Mouse (Mus musculus): ENCODE data around the gene Slc9a9. TPM values are rescaled to one million over a fixed set of nuclear protein-coding genes. Genes with fewer than 3 reads are reported as not detected.

The Slc9a9 gene
- polyA plus RNA-seq, 1 experiment: 6.5 TPM

DNA sequence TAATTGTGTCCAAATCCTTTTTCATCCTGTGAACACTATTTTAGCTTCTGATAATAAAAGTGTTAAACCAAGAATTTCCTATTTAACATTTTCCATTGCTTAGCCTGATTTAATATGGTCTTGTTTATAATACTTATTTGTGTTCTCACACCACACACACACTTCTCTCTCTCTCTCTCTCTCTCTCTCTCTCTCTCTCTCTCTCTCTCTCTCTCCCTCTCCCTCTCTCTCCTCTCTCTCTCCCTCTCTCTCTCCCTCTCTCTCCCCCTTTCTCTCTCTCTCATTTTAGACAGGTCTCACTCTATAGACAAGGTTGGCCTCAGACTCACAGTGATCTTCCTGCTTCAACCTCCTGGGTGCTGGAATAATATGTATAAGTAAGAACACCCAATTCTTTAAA lies 995 bp downstream of the Slc9a9 start:
- no peak overlapping the region for H3K4me3 ChIP-seq (replicated peaks; ENCODE audit: control insufficient read depth, low read depth, low read length)
- H3K4me1 ChIP-seq (ENCODE audit: control insufficient read depth, insufficient read depth, low read length): peaks cover 3% of the 10 kb centered on the region; the same call in 1 of the 2 replicates
- TF ChIP-seq POLR2A (IDR thresholded peaks at IDR 0.05; ENCODE audit: borderline replicate concordance, control insufficient read depth, low read depth, low read length) (no peak), CTCF (IDR thresholded peaks at IDR 0.05; ENCODE audit: control insufficient read depth, insufficient read depth, low read length) (no peak)
- no peak overlapping the region for H3K27ac ChIP-seq (ENCODE audit: control insufficient read depth, insufficient read depth, low read depth, low read length, poor library complexity)

DNA sequence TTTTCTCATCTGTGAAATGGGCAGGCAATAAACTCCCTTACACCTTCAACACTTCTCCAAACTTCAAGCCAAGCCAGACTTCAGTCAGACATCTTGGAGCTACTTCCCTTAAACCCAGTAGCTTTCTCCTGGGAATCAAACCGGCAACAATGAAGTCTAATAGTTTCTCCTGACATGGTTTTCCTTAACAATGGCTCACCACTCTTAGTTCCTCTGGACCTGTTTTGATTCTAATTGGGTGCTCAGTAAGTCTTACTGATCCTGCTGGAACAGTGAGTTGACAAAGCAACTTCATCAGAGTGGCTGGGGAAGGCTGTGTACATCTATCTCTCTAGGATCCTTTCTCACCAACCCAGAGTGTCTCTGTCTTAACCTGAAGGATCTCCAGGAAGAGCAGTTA lies 5.0 kb downstream of the Slc9a9 start:
- WGBS: 86% methylated on average over 1 of the region's 1 CpGs
- H3K4me3 ChIP-seq (replicated peaks; ENCODE audit: control insufficient read depth, low read depth, low read length): no peak overlapping the region
- H3K27ac ChIP-seq (ENCODE audit: control insufficient read depth, insufficient read depth, low read depth, low read length, poor library complexity): no peak overlapping the region
- TF ChIP-seq POLR2A (IDR thresholded peaks at IDR 0.05; ENCODE audit: borderline replicate concordance, control insufficient read depth, low read depth, low read length): no peak
- no peak for TF ChIP-seq CTCF (IDR thresholded peaks at IDR 0.05; ENCODE audit: control insufficient read depth, insufficient read depth, low read length)
- H3K4me1 ChIP-seq (ENCODE audit: control insufficient read depth, insufficient read depth, low read length): peaks cover 3% of the 10 kb centered on the region; the same call in 1 of the 2 replicates

DNA sequence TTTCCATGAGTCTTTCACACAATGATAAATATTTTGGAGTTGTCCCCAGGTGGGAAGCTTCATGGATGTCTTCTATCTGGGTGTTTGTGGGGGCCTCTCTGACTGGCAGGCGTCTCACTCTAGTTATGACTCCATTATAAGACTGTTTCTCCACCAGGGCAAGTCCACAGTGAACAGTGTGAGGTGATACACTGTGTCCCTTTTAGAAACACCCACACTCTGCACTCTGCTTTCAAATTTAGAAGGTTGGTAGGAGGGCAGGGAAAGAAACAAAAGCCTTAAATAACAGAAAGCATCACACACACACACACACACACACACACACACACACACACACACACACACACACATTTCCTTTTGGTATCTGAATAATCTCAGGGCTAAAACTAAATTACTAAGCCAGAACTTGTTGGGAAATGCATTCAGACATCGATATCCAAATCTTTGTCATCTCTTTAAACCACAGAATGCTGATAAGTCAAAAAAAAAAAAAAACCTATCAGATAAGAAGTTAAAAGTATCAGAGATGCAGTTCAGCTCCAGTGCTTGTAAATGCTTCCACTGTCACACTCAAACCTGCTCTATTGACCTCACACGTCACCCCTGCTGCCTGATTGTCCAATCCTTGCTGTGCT lies 8.4 kb downstream of the Slc9a9 start:
- H3K4me3 ChIP-seq (replicated peaks; ENCODE audit: control insufficient read depth, low read depth, low read length): no peak overlapping the region
- TF ChIP-seq POLR2A (IDR thresholded peaks at IDR 0.05; ENCODE audit: borderline replicate concordance, control insufficient read depth, low read depth, low read length): no peak
- TF ChIP-seq CTCF (IDR thresholded peaks at IDR 0.05; ENCODE audit: control insufficient read depth, insufficient read depth, low read length): no peak
- H3K4me1 ChIP-seq (ENCODE audit: control insufficient read depth, insufficient read depth, low read length): no peaks in the 10 kb centered on the region; the same call in 1 of the 2 replicates
- no peak overlapping the region for H3K27ac ChIP-seq (ENCODE audit: control insufficient read depth, insufficient read depth, low read depth, low read length, poor library complexity)
- WGBS: 54% methylated on average over 3 of the region's 3 CpGs

DNA sequence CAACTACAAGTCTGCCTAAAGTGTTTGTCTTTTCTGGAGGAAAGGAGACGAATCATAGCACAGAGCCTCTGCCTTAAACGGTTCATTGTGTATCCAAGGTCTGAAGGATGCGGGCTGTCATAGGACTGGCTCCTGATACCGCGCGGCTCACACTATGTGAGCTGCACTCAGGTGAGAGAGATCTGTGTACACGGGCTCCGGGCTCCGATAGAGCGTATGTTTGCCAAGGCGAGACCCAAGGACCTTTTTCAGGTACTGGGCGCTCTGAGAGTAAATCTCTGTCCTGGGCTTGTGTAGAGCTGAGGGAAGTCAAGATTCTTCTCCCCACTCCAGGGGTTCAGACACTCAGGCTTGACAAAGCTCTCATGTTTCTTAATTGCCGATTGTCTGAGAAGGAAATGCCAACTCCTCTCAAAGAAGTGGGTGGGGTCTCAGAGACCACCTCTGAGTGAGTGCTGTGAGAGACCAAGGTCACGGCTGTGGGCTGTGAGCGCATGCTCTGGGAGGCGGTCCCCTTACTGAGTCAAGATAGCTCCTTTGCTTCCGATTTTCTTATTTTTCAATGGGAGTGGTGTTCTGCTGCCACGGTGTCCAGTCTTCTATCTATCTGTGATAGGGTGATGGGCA lies 10.9 kb downstream of the Slc9a9 start:
- WGBS: 87% methylated on average over 18 of the region's 18 CpGs

DNA sequence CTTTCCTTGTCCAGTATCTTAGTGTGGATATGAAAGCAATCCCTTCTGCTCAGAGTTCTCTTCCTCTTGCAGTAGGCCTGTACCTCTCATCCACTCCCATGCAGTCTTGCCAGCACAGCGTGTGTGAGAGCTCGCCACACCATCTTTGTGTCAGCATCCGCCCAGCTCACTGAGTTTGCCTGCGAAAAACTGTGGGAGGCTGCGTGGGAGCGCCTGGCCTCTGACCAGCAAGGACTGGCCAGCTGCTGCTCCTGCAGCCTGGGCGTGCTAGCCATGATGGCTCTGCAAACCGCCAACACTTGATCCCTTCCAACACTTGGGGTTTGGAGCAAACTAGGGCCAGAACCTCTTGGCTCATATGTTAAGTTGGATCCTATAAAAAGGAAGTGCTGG lies 11.4 kb downstream of the Slc9a9 start:
- no peak overlapping the region for H3K4me3 ChIP-seq (replicated peaks; ENCODE audit: control insufficient read depth, low read depth, low read length)
- no peak overlapping the region for H3K27ac ChIP-seq (ENCODE audit: control insufficient read depth, insufficient read depth, low read depth, low read length, poor library complexity)
- no peaks in the 10 kb centered on the region for H3K4me1 ChIP-seq (ENCODE audit: control insufficient read depth, insufficient read depth, low read length)
- TF ChIP-seq CTCF (IDR thresholded peaks at IDR 0.05; ENCODE audit: control insufficient read depth, insufficient read depth, low read length) (no peak), POLR2A (IDR thresholded peaks at IDR 0.05; ENCODE audit: borderline replicate concordance, control insufficient read depth, low read depth, low read length) (no peak)
- WGBS: 90% methylated on average over 8 of the region's 8 CpGs

More for the DNA sequence above, 10.9 kb downstream of the Slc9a9 start:
- Histone ChIP-seq H3K4me1 (ENCODE audit: control insufficient read depth, insufficient read depth, low read length) (no peaks in the 10 kb centered on the region), H3K27ac (ENCODE audit: control insufficient read depth, insufficient read depth, low read depth, low read length, poor library complexity) (no peak overlapping the region), H3K4me3 (replicated peaks; ENCODE audit: control insufficient read depth, low read depth, low read length) (no peak overlapping the region)
- no peak for TF ChIP-seq POLR2A (IDR thresholded peaks at IDR 0.05; ENCODE audit: borderline replicate concordance, control insufficient read depth, low read depth, low read length)
- no peak for TF ChIP-seq CTCF (IDR thresholded peaks at IDR 0.05; ENCODE audit: control insufficient read depth, insufficient read depth, low read length)

DNA sequence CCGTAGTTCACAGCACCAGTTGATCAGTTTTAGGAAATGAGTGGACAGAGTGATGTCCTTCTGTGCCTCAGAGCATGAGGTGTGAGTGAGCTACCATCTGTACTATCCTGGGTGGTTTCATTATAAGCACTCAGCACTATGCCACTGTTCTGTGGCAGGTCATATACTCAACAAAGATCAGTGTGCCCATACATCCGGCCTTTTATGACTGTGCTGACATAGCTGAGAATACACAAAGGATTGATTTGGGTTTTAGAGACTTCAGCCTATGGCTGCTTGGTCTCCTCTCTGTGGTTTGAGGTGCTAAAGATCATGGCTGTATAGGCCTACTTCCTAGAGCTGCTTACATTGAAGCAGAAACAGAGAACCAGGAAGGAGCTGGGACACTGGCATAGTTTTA lies 12.6 kb downstream of the Slc9a9 start:
- no peak overlapping the region for H3K27ac ChIP-seq (ENCODE audit: control insufficient read depth, insufficient read depth, low read depth, low read length, poor library complexity)
- no peak overlapping the region for H3K4me3 ChIP-seq (replicated peaks; ENCODE audit: control insufficient read depth, low read depth, low read length)
- no peaks in the 10 kb centered on the region for H3K4me1 ChIP-seq (ENCODE audit: control insufficient read depth, insufficient read depth, low read length)
- 80% methylated on average over 2 of the region's 2 CpGs for WGBS
- no peak for TF ChIP-seq POLR2A (IDR thresholded peaks at IDR 0.05; ENCODE audit: borderline replicate concordance, control insufficient read depth, low read depth, low read length)
- no peak for TF ChIP-seq CTCF (IDR thresholded peaks at IDR 0.05; ENCODE audit: control insufficient read depth, insufficient read depth, low read length)

DNA sequence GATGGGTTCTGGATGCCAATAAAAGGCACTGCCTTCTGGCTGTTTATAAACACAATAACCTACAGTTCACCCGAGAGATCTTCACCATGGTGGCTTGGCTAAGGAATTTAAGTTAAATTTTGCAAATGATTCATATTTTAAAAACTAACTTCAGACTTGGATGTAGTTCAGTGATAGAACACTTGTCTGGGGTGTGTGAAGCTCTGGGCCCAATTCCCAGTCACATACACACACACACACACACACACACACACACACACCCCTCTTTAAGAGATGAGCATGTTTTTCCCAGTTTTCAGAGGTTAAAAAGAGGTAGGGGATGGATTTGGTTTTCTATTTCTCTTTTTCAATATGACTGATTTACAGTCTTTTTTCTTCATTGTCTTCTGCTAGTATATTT lies 15.9 kb downstream of the Slc9a9 start:
- no peak overlapping the region for H3K27ac ChIP-seq (ENCODE audit: control insufficient read depth, insufficient read depth, low read depth, low read length, poor library complexity)
- WGBS: 79% methylated on average over 1 of the region's 1 CpGs
- TF ChIP-seq CTCF (IDR thresholded peaks at IDR 0.05; ENCODE audit: control insufficient read depth, insufficient read depth, low read length) (no peak), POLR2A (IDR thresholded peaks at IDR 0.05; ENCODE audit: borderline replicate concordance, control insufficient read depth, low read depth, low read length) (no peak)
- no peak overlapping the region for H3K4me3 ChIP-seq (replicated peaks; ENCODE audit: control insufficient read depth, low read depth, low read length)
- no peaks in the 10 kb centered on the region for H3K4me1 ChIP-seq (ENCODE audit: control insufficient read depth, insufficient read depth, low read length)

DNA sequence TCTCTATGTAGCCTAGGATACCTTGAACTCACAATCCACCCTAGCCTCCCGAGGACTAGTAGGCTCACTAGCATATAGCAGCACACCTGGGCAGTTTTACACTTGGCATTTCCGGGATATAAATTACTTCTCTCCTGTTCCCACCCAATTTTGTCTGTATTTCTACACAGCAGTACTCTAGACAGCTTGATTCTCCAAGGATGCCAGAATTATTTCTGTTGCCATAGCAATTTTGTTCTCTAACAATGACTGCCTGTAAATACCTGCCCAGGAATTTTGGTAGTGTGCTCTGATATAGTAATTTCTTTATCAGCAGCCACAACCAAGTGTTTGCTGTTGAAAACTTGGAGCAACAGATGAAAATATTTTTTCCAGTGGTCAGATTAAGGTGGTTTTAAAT lies 16.7 kb downstream of the Slc9a9 start:
- Histone ChIP-seq H3K27ac (ENCODE audit: control insufficient read depth, insufficient read depth, low read depth, low read length, poor library complexity) (no peak overlapping the region), H3K4me3 (replicated peaks; ENCODE audit: control insufficient read depth, low read depth, low read length) (no peak overlapping the region), H3K4me1 (ENCODE audit: control insufficient read depth, insufficient read depth, low read length) (peaks cover 2% of the 10 kb centered on the region)
- 81% methylated on average over 2 of the region's 2 CpGs for WGBS
- no peak for TF ChIP-seq POLR2A (IDR thresholded peaks at IDR 0.05; ENCODE audit: borderline replicate concordance, control insufficient read depth, low read depth, low read length)
- no peak for TF ChIP-seq CTCF (IDR thresholded peaks at IDR 0.05; ENCODE audit: control insufficient read depth, insufficient read depth, low read length)

All from bone marrow, adult 2 months (tissue).